Mouse (Mus musculus) thymus, postnatal 4 days (tissue): ENCODE results near the gene Sgca.

ENCODE experiments used
- DNase-seq: peaks from one replicate; pipeline ENCODE4 v3.0.0; 2021

The Sgca gene

GRCm38 (mm10) chr11:94942282-94943023, 33.7 kb downstream of the Sgca start:
- peak; percentile 79 for DNase-seq

- DNase-seq: no peak
Measured at GRCm38 (mm10) chr11:94941776-94942175, 34.4 kb downstream of the Sgca start.

GRCm38 (mm10) chr11:94941121-94941520, 35.0 kb downstream of the Sgca start:
- DNase-seq: peak; percentile 34

GRCm38 (mm10) chr11:94939280-94939679, 36.8 kb downstream of the Sgca start:
- peak; percentile 84 for DNase-seq

GRCm38 (mm10) chr11:94938296-94938695, 37.8 kb downstream of the Sgca start:
- DNase-seq: no peak

- DNase-seq: no peak
Measured at GRCm38 (mm10) chr11:94937787-94938186, 38.3 kb downstream of the Sgca start.

GRCm38 (mm10) chr11:94937335-94937781, 38.8 kb downstream of the Sgca start:
- DNase-seq: no peak

- DNase-seq: peak; percentile 89
Measured at GRCm38 (mm10) chr11:94936851-94937295, 39.3 kb downstream of the Sgca start.

GRCm38 (mm10) chr11:94936045-94936444, 40.1 kb downstream of the Sgca start, which contains the start of gene Col1a1:
Gene Col1a1 (plus strand): TSS chr11:94936224.
- no peak for DNase-seq

- no peak for DNase-seq
Measured at GRCm38 (mm10) chr11:94934526-94934925, 41.6 kb downstream of the Sgca start.

- DNase-seq: no peak
Measured at GRCm38 (mm10) chr11:94933584-94933983, 42.5 kb downstream of the Sgca start.

GRCm38 (mm10) chr11:94930151-94930550, 46.0 kb downstream of the Sgca start:
- DNase-seq: no peak

GRCm38 (mm10) chr11:94929599-94929998, 46.5 kb downstream of the Sgca start:
- no peak for DNase-seq

GRCm38 (mm10) chr11:94928820-94929219, 47.3 kb downstream of the Sgca start:
- DNase-seq: peak; percentile 52

- no peak for DNase-seq
Measured at GRCm38 (mm10) chr11:94927771-94928291, 48.3 kb downstream of the Sgca start.

- no peak for DNase-seq
Measured at GRCm38 (mm10) chr11:94926431-94926830, 49.7 kb downstream of the Sgca start.

- DNase-seq: no peak
Measured at GRCm38 (mm10) chr11:94924977-94925376, 51.1 kb downstream of the Sgca start.

GRCm38 (mm10) chr11:94920996-94921401, 55.1 kb downstream of the Sgca start:
- no peak for DNase-seq

GRCm38 (mm10) chr11:94917717-94918116, 58.4 kb downstream of the Sgca start:
- DNase-seq: no peak

GRCm38 (mm10) chr11:94916477-94916876, 59.6 kb downstream of the Sgca start:
- no peak for DNase-seq

GRCm38 (mm10) chr11:94915675-94916403, 60.3 kb downstream of the Sgca start:
- DNase-seq: no peak

- DNase-seq: no peak
Measured at GRCm38 (mm10) chr11:94913302-94914090, 62.6 kb downstream of the Sgca start.
